12 mouse cellular contexts compared by ENCODE assay signal in genomic region chr7:74683979-74684378, GRCm38 (mm10).
DNase-seq lines count a peak whose midpoint lies in the region; ATAC-seq lines count a peak whose summit lies in the region.
"Had no signal": no experiment of that assay in that cellular context is flagged by ENCODE, and none has a peak within 500 bp of the region (broad histone marks: within the 10 kb centered on the region; RNA-seq: fewer than 3 reads in every experiment).

No protein-coding gene starts in this region.

- peak; percentile 22 to 46 for DNase-seq in kidney, adult 8-10 months
- DNase-seq in heart, postnatal 36 days = peak; percentile 11 to 18
- DNase-seq in hindbrain, embryonic 14.5 days (ENCODE audit: low spot score) = no peak
- DNase-seq in right cerebral cortex, postnatal 14 days = no peak
- no peak for DNase-seq in layer of hippocampus, adult 8-10 months (ENCODE audit: low spot score in 2 of 2)
- DNase-seq: cerebellum, postnatal 25 days had no signal

- no peak overlapping the region for H3K27ac ChIP-seq in kidney, embryonic 16.5 days (ENCODE audit: low read length)
- peak overlapping the region; percentile 25; the same call in 1 of the 2 replicates for H3K27ac ChIP-seq in macrophage
- H3K27ac ChIP-seq in hindbrain, embryonic 14.5 days = no peak overlapping the region
- H3K27ac ChIP-seq: limb, embryonic 12.5 days; midbrain, embryonic 13.5 days; stomach, postnatal 0 days had no signal

- no peaks in the 10 kb centered on the region for H3K79me2 ChIP-seq in macrophage (ENCODE audit: inconsistent target)

- H3K36me3 ChIP-seq in kidney, embryonic 16.5 days (ENCODE audit: insufficient read depth, low read length) = no peaks in the 10 kb centered on the region
- H3K36me3 ChIP-seq in macrophage (ENCODE audit: inconsistent target) = no peaks in the 10 kb centered on the region
- H3K36me3 ChIP-seq in hindbrain, embryonic 14.5 days (replicated peaks; ENCODE audit: control insufficient read depth, insufficient read depth) = no peaks in the 10 kb centered on the region
- H3K36me3 ChIP-seq: limb, embryonic 12.5 days; midbrain, embryonic 13.5 days had no signal

- H3K9me3 ChIP-seq in kidney, embryonic 16.5 days (ENCODE audit: low read length) = no peaks in the 10 kb centered on the region
- no peaks in the 10 kb centered on the region for H3K9me3 ChIP-seq in hindbrain, embryonic 14.5 days (ENCODE audit: control insufficient read depth, low read length)
- H3K9me3 ChIP-seq: limb, embryonic 12.5 days; midbrain, embryonic 13.5 days had no signal

- H3K27me3 ChIP-seq in kidney, embryonic 16.5 days (ENCODE audit: insufficient read depth, low read length) = no peaks in the 10 kb centered on the region
- H3K27me3 ChIP-seq in hindbrain, embryonic 14.5 days (ENCODE audit: control insufficient read depth, insufficient read depth, low read length) = no peaks in the 10 kb centered on the region
- H3K27me3 ChIP-seq: limb, embryonic 12.5 days; midbrain, embryonic 13.5 days had no signal

- no peak overlapping the region for H3K9ac ChIP-seq in kidney, embryonic 16.5 days (replicated peaks; ENCODE audit: low read length)
- no peak overlapping the region for H3K9ac ChIP-seq in hindbrain, embryonic 14.5 days
- H3K9ac ChIP-seq: limb, embryonic 12.5 days; midbrain, embryonic 13.5 days had no signal

- no peaks in the 10 kb centered on the region for H3K4me1 ChIP-seq in kidney, embryonic 16.5 days (ENCODE audit: insufficient read depth, low read length)
- 0 out of 2 replicates have a peak, but pooled peaks cover 8% of the 10 kb centered on the region for H3K4me1 ChIP-seq in hindbrain, embryonic 14.5 days (replicated peaks; ENCODE audit: control insufficient read depth, insufficient read depth, low read length)
- H3K4me1 ChIP-seq: limb, embryonic 12.5 days had no signal

- H3K4me3 ChIP-seq in kidney, embryonic 16.5 days (ENCODE audit: low read length) = no peak overlapping the region
- no peak overlapping the region for H3K4me3 ChIP-seq in macrophage (ENCODE audit: inconsistent target)
- H3K4me3 ChIP-seq in hindbrain, embryonic 14.5 days (replicated peaks; ENCODE audit: low read length) = no peak overlapping the region
- H3K4me3 ChIP-seq: limb, embryonic 12.5 days; midbrain, embryonic 13.5 days had no signal

- 83% methylated on average over 2 of the region's 2 CpGs for WGBS in kidney, embryonic 16.5 days
- WGBS in macrophage (ENCODE audit: missing documents) = 0% methylated on average over 2 of the region's 2 CpGs
- WGBS in hindbrain, embryonic 14.5 days = 85% methylated on average over 2 of the region's 2 CpGs

- no peak overlapping the region for H3K4me2 ChIP-seq in kidney, embryonic 16.5 days (replicated peaks; ENCODE audit: low read depth, low read length)
- no peak overlapping the region for H3K4me2 ChIP-seq in hindbrain, embryonic 14.5 days (replicated peaks)
- H3K4me2 ChIP-seq: limb, embryonic 12.5 days; midbrain, embryonic 13.5 days had no signal

- ATAC-seq in kidney, embryonic 16.5 days (ENCODE audit: low FRiP score, low TSS enrichment) = no peak
- ATAC-seq in activated CD4-positive, CD25-positive, alpha-beta regulatory T cell, adult 4 months = peak; percentile 69
- ATAC-seq in hindbrain, embryonic 14.5 days (ENCODE audit: low FRiP score) = no peak
- ATAC-seq: midbrain, embryonic 13.5 days had no signal

- intact Hi-C loops in heart, postnatal 36 days (cut with DNase I) = no loop called here

Comparison
In these comparisons a context has a peak if more than half of its experiments do, and no peak if none do; other contexts are left out.
1. DNase-seq: peak in kidney, adult 8-10 months (2 of 2) and heart, postnatal 36 days (2 of 2); none in hindbrain, embryonic 14.5 days (single experiment), right cerebral cortex, postnatal 14 days (single experiment) and layer of hippocampus, adult 8-10 months (0 of 2).